Mouse (Mus musculus) ES-Bruce4 (cell line): ENCODE data around the gene Vps26c.

ENCODE experiments used
- CTCF ChIP-seq: IDR thresholded peaks from one replicate; pipeline ENCODE4 v1.8.1; 2011; ENCODE audit warnings: low read depth, low read length
- POLR2A ChIP-seq: IDR thresholded peaks from one replicate; pipeline ENCODE4 v1.8.1; 2011; ENCODE audit warnings: low read length; ENCODE audit not compliant: insufficient read depth

GRCm38 (mm10) chr16:94570361-94571041 is 43.9 kb upstream of the Vps26c start:
- no peak for TF ChIP-seq CTCF
- TF ChIP-seq POLR2A = no peak
